In the genomic region with DNA sequence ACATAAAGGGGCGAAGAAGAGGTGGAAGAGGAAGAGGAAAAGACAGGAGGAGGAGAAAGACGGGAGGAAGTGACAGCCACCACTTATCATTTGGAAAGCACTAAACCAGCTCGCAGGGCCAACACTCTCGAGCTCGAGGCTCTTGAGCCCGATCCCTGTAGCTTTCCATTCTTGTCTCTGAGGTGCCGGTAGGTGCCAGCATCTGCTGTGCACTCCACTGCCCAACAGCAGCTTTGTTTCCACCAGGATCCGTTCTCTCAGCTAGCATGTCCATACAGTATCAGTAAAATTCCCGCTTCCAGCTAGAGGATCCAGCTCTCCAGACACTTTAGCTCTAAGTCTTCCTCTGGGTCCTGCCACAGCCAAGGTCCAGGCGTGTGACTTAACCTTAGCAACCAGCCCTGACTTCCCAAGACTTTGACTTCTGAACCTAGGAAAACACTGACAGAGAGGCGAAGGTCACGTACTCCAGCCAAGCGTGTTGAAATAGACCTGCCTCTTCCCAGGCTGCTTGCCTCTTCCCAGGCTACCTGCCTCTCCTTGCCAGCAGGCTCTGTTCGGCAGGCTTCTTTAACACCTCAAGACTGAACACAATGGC, we compare ENCODE assay signal across 11 mouse cellular contexts. TPM values are rescaled to one million over a fixed set of nuclear protein-coding genes. Genes with fewer than 3 reads are reported as not detected.
DNase-seq lines count a peak whose midpoint lies in the region; ATAC-seq lines count a peak whose summit lies in the region.
"Had no signal": no experiment of that assay in that cellular context is flagged by ENCODE, and none has a peak within 500 bp of the region (broad histone marks: within the 10 kb centered on the region; RNA-seq: fewer than 3 reads in every experiment).

No protein-coding gene starts in this region.

- DNase-seq in kidney, adult 8-10 months = peak; percentile 82 to 91
- DNase-seq in layer of hippocampus, adult 8-10 months (ENCODE audit: low spot score in 2 of 2) = no peak
- no peak for DNase-seq in urinary bladder, adult 18-20 months (ENCODE audit: low spot score in 2 of 2)
- DNase-seq: right cerebral cortex, postnatal 14 days had no signal

- H3K27ac ChIP-seq in liver, embryonic 16.5 days (ENCODE audit: low read length) = no peak overlapping the region
- no peak overlapping the region for H3K27ac ChIP-seq in liver, embryonic 12.5 days
- peak overlapping the region; percentile 15 to 41; a peak in 2 of 4 replicates for H3K27ac ChIP-seq in heart, embryonic 14.5 days (replicated peaks in 1 of 2; ENCODE audit: control insufficient read depth in 1 of 2, insufficient read depth in 1 of 2, low read depth in 2 of 2, low read length in 2 of 2)
- peak overlapping the region; percentile 29 for H3K27ac ChIP-seq in stomach, embryonic 16.5 days (ENCODE audit: low read length)
- H3K27ac ChIP-seq: embryonic facial prominence, embryonic 12.5 days; neural tube, embryonic 12.5 days had no signal

- peak overlapping the region; percentile 42 for H3K4me2 ChIP-seq in liver, embryonic 16.5 days (ENCODE audit: low read depth, low read length)
- no peak overlapping the region for H3K4me2 ChIP-seq in liver, embryonic 12.5 days
- peak overlapping the region; percentile 39 for H3K4me2 ChIP-seq in heart, embryonic 14.5 days (ENCODE audit: low read length)
- peak overlapping the region; percentile 17 for H3K4me2 ChIP-seq in stomach, embryonic 16.5 days (ENCODE audit: low read depth, low read length)
- H3K4me2 ChIP-seq: embryonic facial prominence, embryonic 12.5 days; neural tube, embryonic 12.5 days had no signal

- H3K27me3 ChIP-seq in liver, embryonic 16.5 days (ENCODE audit: control insufficient read depth, insufficient read depth, low read depth, low read length) = no peaks in the 10 kb centered on the region
- no peaks in the 10 kb centered on the region for H3K27me3 ChIP-seq in liver, embryonic 12.5 days (replicated peaks)
- no peaks in the 10 kb centered on the region for H3K27me3 ChIP-seq in heart, embryonic 14.5 days (ENCODE audit: control insufficient read depth, insufficient read depth, low read length)
- no peaks in the 10 kb centered on the region for H3K27me3 ChIP-seq in stomach, embryonic 16.5 days (ENCODE audit: control insufficient read depth, insufficient read depth, low read length)
- H3K27me3 ChIP-seq: embryonic facial prominence, embryonic 12.5 days; megakaryocyte, embryonic 14.5 days; neural tube, embryonic 12.5 days had no signal

- H3K4me3 ChIP-seq in liver, embryonic 16.5 days (ENCODE audit: low read depth, low read length) = no peak overlapping the region
- H3K4me3 ChIP-seq in liver, embryonic 12.5 days = no peak overlapping the region
- no peak overlapping the region for H3K4me3 ChIP-seq in heart, embryonic 14.5 days (ENCODE audit: control insufficient read depth in 1 of 2, insufficient read depth in 1 of 2, low read depth in 1 of 2, low read length in 2 of 2)
- H3K4me3 ChIP-seq in stomach, embryonic 16.5 days (replicated peaks; ENCODE audit: low read length) = no peak overlapping the region
- H3K4me3 ChIP-seq: embryonic facial prominence, embryonic 12.5 days; megakaryocyte, embryonic 14.5 days; neural tube, embryonic 12.5 days had no signal

- 48% methylated on average over 14 of the region's 14 CpGs for WGBS in liver, embryonic 16.5 days (ENCODE audit: insufficient replicate concordance)
- 53% methylated on average over 14 of the region's 14 CpGs for WGBS in liver, embryonic 12.5 days (ENCODE audit: insufficient replicate concordance)
- 36% methylated on average over 14 of the region's 14 CpGs for WGBS in heart, embryonic 14.5 days
- 63% methylated on average over 14 of the region's 14 CpGs for WGBS in stomach, embryonic 16.5 days

- peaks cover 1% of the 10 kb centered on the region for H3K4me1 ChIP-seq in liver, embryonic 16.5 days (ENCODE audit: control insufficient read depth, low read depth, low read length)
- peaks cover 14% of the 10 kb centered on the region for H3K4me1 ChIP-seq in liver, embryonic 12.5 days
- H3K4me1 ChIP-seq in heart, embryonic 14.5 days (ENCODE audit: control insufficient read depth in 2 of 2, insufficient read depth in 2 of 2, low read length in 2 of 2) = peaks cover 7 to 16% of the 10 kb centered on the region in 2 experiments
- peaks cover 11% of the 10 kb centered on the region for H3K4me1 ChIP-seq in stomach, embryonic 16.5 days (ENCODE audit: control insufficient read depth, insufficient read depth, low read length)
- H3K4me1 ChIP-seq: neural tube, embryonic 12.5 days had no signal

- no peaks in the 10 kb centered on the region for H3K36me3 ChIP-seq in liver, embryonic 16.5 days (ENCODE audit: control insufficient read depth, insufficient read depth)
- H3K36me3 ChIP-seq in liver, embryonic 12.5 days = 0 out of 2 replicates have a peak, but pooled peaks cover 2% of the 10 kb centered on the region
- H3K36me3 ChIP-seq in heart, embryonic 14.5 days (ENCODE audit: control insufficient read depth, insufficient read depth, low read length) = no peaks in the 10 kb centered on the region
- H3K36me3 ChIP-seq in stomach, embryonic 16.5 days (ENCODE audit: control insufficient read depth, insufficient read depth, low read length) = no peaks in the 10 kb centered on the region
- H3K36me3 ChIP-seq: embryonic facial prominence, embryonic 12.5 days; neural tube, embryonic 12.5 days had no signal

- ATAC-seq in liver, embryonic 16.5 days (ENCODE audit: low read depth) = peak; percentile 60; the same call in 1 of the 2 replicates
- ATAC-seq in liver, embryonic 12.5 days = no peak
- no peak for ATAC-seq in heart, embryonic 14.5 days (ENCODE audit: insufficient number of reproducible peaks, insufficient read depth, low FRiP score, low read depth)
- ATAC-seq in stomach, embryonic 16.5 days (ENCODE audit: insufficient read depth, low FRiP score) = peak; percentile 42; the same call in 1 of the 2 replicates

- no peaks in the 10 kb centered on the region for H3K9me3 ChIP-seq in liver, embryonic 16.5 days (replicated peaks; ENCODE audit: control insufficient read depth, low read length)
- no peaks in the 10 kb centered on the region for H3K9me3 ChIP-seq in liver, embryonic 12.5 days (replicated peaks)
- no peaks in the 10 kb centered on the region for H3K9me3 ChIP-seq in heart, embryonic 14.5 days (ENCODE audit: control insufficient read depth, low read length)
- no peaks in the 10 kb centered on the region for H3K9me3 ChIP-seq in stomach, embryonic 16.5 days (replicated peaks; ENCODE audit: control insufficient read depth, low read length)
- H3K9me3 ChIP-seq: embryonic facial prominence, embryonic 12.5 days; megakaryocyte, embryonic 14.5 days; neural tube, embryonic 12.5 days had no signal

- no peak overlapping the region for H3K9ac ChIP-seq in liver, embryonic 16.5 days (ENCODE audit: low read depth, low read length)
- no peak overlapping the region for H3K9ac ChIP-seq in liver, embryonic 12.5 days
- H3K9ac ChIP-seq in heart, embryonic 14.5 days (ENCODE audit: low read length) = peak overlapping the region; percentile 14; the same call in 1 of the 2 replicates
- H3K9ac ChIP-seq in stomach, embryonic 16.5 days (ENCODE audit: low read length) = no peak overlapping the region
- H3K9ac ChIP-seq: embryonic facial prominence, embryonic 12.5 days; neural tube, embryonic 12.5 days had no signal

RNA-seq across cellular contexts. Expression of a gene that starts 6.4 kb away (rescaled TPM):
- 5.7 and 7.0 TPM in 2 replicates for polyA plus RNA-seq in liver, embryonic 16.5 days (2015; fragmentation: Nextera tagmentation; extraction: Ambion mirVana)
- 13.5 and 13.8 TPM in 2 replicates for polyA plus RNA-seq in liver, embryonic 12.5 days (2016; fragmentation: Nextera tagmentation; extraction: Ambion mirVana)
- 24.2 and 26.2 TPM in 2 replicates for polyA plus RNA-seq in heart, embryonic 14.5 days (2014; fragmentation: Nextera tagmentation; extraction: Ambion mirVana)
- polyA plus RNA-seq in stomach, embryonic 16.5 days (2015; fragmentation: Nextera tagmentation; extraction: Ambion mirVana) = 32.8 and 33.4 TPM in 2 replicates
- 10 to 100 TPM in 3 of 4 experiments, 1 to 10 TPM in 1; 9.6 to 10.8 (median 10.2) TPM for total RNA-seq in layer of hippocampus, adult 8-10 months (2022)

RNA-seq across cellular contexts. Expression of a gene that starts 25.1 kb away (rescaled TPM):
- polyA plus RNA-seq in liver, embryonic 16.5 days (2015; fragmentation: Nextera tagmentation; extraction: Ambion mirVana) = 7.2 and 7.3 TPM in 2 replicates
- 12.7 and 13.1 TPM in 2 replicates for polyA plus RNA-seq in liver, embryonic 12.5 days (2016; fragmentation: Nextera tagmentation; extraction: Ambion mirVana)
- 14.7 and 16.7 TPM in 2 replicates for polyA plus RNA-seq in heart, embryonic 14.5 days (2014; fragmentation: Nextera tagmentation; extraction: Ambion mirVana)
- polyA plus RNA-seq in stomach, embryonic 16.5 days (2015; fragmentation: Nextera tagmentation; extraction: Ambion mirVana) = 16.7 and 17.7 TPM in 2 replicates
- 10 to 100 TPM; 19.8 to 21.5 (median 20.9) TPM for total RNA-seq in layer of hippocampus, adult 8-10 months (2022)

Comparison
In these comparisons a context has a peak if more than half of its experiments do, and no peak if none do; other contexts are left out.
1. ATAC-seq: peak in liver, embryonic 16.5 days (single experiment) and stomach, embryonic 16.5 days (single experiment); none in liver, embryonic 12.5 days (single experiment) and heart, embryonic 14.5 days (single experiment).
2. H3K27ac ChIP-seq: peak in heart, embryonic 14.5 days (2 of 2) and stomach, embryonic 16.5 days (single experiment); none in liver, embryonic 16.5 days (single experiment) and liver, embryonic 12.5 days (single experiment).
3. DNase-seq: peak in kidney, adult 8-10 months (2 of 2); none in layer of hippocampus, adult 8-10 months (0 of 2) and urinary bladder, adult 18-20 months (0 of 2).